Mouse (Mus musculus) adrenal gland, postnatal 0 days (tissue): ENCODE measurements around the gene Slc9c1. TPM values are rescaled to one million over a fixed set of nuclear protein-coding genes. Genes with fewer than 3 reads are reported as not detected.

Experiments used
- polyA plus RNA-seq: library from polyadenylated mRNA; unstranded; fragments of >200 nt; fragmentation: Nextera tagmentation; extraction: Ambion mirVana; gene quantifications from 2 replicates; pipeline ENCODE4 v1.2.1, GENCODE M21; 2015

Slc9c1 gene
- not detected in 2 replicates for polyA plus RNA-seq

DNA sequence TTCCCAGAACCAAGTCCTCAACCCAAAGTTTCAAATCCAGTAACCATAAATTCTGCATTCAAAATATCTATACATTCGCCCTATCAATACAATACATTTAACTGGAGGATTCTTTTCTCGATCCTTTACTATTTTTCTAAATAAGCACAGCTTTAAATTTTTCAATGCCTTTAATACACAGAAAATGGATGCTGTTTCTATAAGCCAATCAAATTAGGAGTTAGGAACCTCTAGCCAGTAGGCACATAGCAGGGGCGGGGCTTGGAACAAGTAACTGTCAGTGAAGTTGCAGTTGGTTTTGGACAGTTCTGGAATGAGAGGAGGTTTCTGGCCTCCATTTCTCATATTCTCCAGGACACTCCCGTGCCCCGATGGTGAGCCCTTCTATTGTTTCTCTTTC, at the start of gene Slc9c1:
Gene Slc9c1 (plus strand): TSS at position 301 of the 400 bp plus-strand sequence.

DNA sequence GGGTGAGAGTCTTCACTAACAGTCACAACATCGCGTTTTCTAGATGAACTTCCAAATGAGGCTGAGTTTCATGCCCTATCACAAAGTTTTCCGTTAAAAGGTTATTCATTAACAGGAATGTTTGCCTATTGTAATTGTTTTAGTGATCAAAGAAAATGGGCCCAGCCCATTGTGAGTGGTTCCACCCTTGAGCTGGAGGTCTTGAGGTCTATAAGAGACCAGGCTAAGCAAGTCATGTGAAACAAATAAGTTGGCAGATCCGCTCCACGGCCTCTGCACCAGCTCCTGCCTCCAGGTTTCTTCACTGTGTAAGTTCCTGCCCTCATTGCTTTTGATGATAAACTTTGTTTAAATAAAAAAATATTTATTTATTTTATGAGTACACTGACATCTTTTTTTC, 42.2 kb upstream of the Slc9c1 start, which contains the start of gene Gm609:
Gene Gm609 (minus strand): TSS at position 43 of the 400 bp plus-strand sequence.

DNA sequence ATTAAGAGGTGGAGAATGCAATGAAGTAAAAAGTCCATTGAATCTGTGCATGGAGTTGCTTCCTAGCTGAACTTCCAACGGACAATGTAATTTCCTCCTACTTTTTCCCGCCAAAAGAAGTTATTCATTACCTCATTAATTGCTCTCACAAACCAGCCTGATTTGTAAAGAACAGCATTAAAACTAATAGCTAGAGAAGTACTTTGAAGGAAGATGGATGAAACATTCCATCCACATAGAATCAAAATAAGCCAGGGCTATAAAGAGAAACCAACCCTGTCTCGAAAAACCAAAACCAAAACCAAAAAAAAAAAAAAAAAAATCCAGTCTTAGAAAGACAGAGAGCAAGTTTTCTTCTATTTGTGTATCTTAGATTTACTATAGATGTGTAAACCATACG, 3.2 kb upstream of the Slc9c1 start, which contains the start of gene Gm17783:
Gene Gm17783 (minus strand): TSS at position 101 of the 400 bp plus-strand sequence.

DNA sequence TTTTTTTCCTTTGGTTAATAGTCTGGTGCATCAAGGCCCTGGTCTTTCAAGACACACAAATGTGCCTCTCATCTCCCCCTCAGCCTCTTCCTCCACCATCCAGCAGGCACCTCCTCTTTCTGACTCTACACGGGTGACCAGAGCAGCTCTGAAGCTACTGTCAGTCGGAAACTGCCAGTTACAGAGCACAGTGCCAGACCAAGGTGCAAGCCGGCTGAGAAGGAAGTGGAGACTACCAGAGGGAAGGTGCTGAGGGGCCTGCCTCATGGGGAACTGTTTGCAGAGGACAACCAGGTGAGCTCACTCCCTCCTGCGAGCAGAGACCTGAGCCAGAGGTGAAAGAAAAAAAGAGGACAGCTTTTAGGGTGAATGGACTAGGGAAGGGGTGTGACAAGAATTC, 75.2 kb downstream of the Slc9c1 start, which contains the start of gene Gcsam:
Gene Gcsam (plus strand): TSS at position 114 of the 400 bp plus-strand sequence.

DNA sequence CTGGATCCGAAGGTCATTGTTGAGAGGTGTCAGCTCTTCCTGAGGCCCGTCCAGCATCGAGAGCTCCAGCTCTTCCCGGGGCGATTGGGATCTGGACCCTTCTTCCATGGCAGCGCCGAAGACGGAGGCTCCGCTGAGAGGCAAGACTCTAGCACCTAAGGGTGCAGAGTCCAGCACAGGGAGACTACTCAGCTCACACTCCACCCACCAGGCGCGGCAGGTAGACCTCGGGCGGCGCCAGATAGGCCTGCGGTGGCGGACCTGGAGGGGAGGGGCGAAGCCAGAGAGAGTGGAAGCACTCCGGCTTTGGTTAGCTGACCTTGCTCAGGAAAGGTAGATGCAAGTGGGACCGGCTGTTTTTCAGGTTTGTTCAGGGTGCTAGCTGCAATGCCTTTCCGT, 118.8 kb downstream of the Slc9c1 start, which contains the start of gene BC016579:
Gene BC016579 (minus strand): TSS at position 135 of the 399 bp plus-strand sequence.

Other genes with a start within 250 kb of the Slc9c1 start
- 169 and 332 TPM in 2 replicates for gene Cd200, start 126.3 kb upstream of the Slc9c1 start, polyA plus RNA-seq
- gene Gm609, start 42.3 kb upstream of the Slc9c1 start, polyA plus RNA-seq: 0.10 TPM in 1 of 2 replicates, not detected in the other
- gene Gm17783, start 3.3 kb upstream of the Slc9c1 start, polyA plus RNA-seq: 0.21 and 0.24 TPM in 2 replicates
- gene Gcsam, start 75.1 kb downstream of the Slc9c1 start, polyA plus RNA-seq: 0.41 and 0.69 TPM in 2 replicates
- gene BC016579, start 118.8 kb downstream of the Slc9c1 start, polyA plus RNA-seq: 0.08 and 0.16 TPM in 2 replicates
- gene Tmprss7, start 158.3 kb downstream of the Slc9c1 start, polyA plus RNA-seq: 0.10 and 0.25 TPM in 2 replicates
- 42.8 and 105 TPM in 2 replicates for gene Tagln3, start 189.3 kb downstream of the Slc9c1 start, polyA plus RNA-seq
- gene Abhd10, start 207.6 kb downstream of the Slc9c1 start, polyA plus RNA-seq: 35.5 and 49.3 TPM in 2 replicates